Mouse (Mus musculus): ENCODE measurements around the gene Cmklr1. TPM values are rescaled to one million over a fixed set of nuclear protein-coding genes. Genes with fewer than 3 reads are reported as not detected.
"Not testable (repeated sequence)": the region's sequence is repeated elsewhere in the genome, so short reads cannot be mapped to it uniquely, and the experiment has no call there.

Gene Cmklr1
- polyA plus RNA-seq, 1 experiment from 2014 or later, result 21.4 TPM

DNA sequence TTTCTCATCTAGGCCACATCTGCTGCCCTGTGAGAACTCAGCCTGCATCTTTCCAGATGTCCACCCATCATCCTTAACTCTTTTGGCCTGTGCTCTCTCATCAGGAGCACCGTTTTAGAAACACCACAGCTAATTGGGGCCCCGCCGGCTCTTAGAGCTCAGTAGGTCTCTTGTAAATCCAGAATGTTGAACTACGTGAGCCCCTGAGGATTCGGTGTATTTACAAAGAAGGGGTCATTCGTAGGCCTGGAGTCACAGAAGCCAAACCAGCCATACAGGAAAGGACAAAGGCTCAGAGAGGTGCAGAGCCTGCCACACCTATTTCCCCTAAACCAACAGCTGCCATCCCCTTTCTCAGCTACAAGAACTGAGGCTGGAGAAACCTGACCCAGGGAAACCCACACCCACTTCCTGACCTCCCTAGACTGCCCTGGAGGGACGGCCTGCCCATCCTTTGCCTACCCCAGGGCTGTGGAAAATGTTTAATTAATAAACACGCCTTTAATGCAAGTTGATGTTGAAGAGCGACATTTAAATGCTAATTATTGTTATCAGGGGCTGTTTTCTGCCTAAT is 53.4 kb downstream of the Cmklr1 start:
- H3K4me3 ChIP-seq, result no peak overlapping the region
- 60% methylated on average over 9 of the region's 9 CpGs for WGBS
- no peak for ATAC-seq (ENCODE audit: borderline replicate concordance, extremely low read depth, low FRiP score, low TSS enrichment)
- no peaks in the 10 kb centered on the region for H3K9me3 ChIP-seq
- no peak overlapping the region for H3K27ac ChIP-seq
- H3K9ac ChIP-seq, result no peak overlapping the region
- H3K27me3 ChIP-seq, result no peaks in the 10 kb centered on the region
- no peak overlapping the region for H3K4me2 ChIP-seq
- H3K36me3 ChIP-seq, result no peaks in the 10 kb centered on the region
- H3K4me1 ChIP-seq, result no peaks in the 10 kb centered on the region

DNA sequence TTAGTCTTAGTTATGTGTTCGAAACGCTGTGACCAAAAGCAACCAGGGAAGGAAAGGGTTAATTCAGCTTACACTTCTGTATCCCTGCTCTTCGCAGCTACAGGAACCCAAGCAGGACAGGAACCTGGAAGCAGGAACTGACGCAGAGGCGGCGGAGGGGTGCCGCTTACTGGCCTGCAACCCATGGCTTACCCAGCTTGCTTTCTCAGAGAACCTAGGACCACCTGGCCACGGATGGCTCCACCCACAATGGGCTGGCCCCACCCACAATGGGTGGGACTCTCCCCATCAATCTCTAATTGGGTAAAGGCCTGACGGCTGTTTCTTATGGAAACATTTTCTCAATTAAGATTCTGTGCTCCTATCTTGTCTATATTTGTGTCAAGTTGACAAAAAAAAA is 54.0 kb downstream of the Cmklr1 start:
- H3K27me3 ChIP-seq, result no peaks in the 10 kb centered on the region
- H3K9ac ChIP-seq, result no peak overlapping the region
- ATAC-seq (ENCODE audit: borderline replicate concordance, extremely low read depth, low FRiP score, low TSS enrichment), result no peak
- H3K4me1 ChIP-seq, result no peaks in the 10 kb centered on the region
- H3K36me3 ChIP-seq, result no peaks in the 10 kb centered on the region
- H3K4me2 ChIP-seq, result no peak overlapping the region
- no peak overlapping the region for H3K27ac ChIP-seq
- H3K4me3 ChIP-seq, result no peak overlapping the region
- no peaks in the 10 kb centered on the region for H3K9me3 ChIP-seq
- WGBS, result 78% methylated on average over 9 of the region's 9 CpGs

DNA sequence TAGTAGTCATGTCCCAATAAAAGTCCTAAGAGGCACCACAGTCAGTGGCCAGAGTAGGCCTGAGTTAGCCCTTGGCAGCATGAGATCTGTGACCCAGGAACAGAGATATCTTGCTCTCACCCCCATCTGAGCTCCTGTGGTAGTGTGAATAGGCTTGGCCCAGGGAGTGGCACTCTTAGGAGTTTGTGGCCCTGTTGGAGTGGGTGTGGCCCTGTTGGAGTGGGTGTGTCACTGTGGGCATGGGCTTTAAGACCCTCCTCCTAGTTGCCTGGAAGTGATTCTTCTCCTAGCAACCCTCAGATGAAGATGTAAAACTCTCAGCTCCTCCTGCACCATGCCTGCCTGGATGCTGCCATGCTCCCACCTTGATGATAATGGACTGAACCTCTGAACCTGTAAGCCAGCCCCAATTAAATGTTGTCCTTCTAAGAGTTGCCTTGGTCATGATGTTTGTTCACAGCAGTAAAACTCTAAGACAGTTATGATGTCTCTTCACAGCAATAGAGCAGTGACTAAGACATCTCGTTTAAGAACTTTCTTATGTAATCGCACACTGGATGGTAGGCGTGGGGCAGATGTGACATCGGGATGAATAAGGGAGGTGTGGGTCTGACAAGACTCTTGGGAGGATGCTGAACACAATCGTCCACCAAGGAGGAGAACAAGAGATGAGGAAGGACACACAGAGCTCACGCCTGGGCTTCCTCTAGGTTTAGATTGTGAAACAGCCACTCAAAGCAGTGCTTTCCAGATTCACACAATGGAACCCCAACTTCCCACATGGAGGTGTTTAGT is 56.1 kb downstream of the Cmklr1 start:
- Histone ChIP-seq H3K4me1 (0 out of 2 replicates have a peak, but pooled peaks cover 3% of the 10 kb centered on the region), H3K4me2 (no peak overlapping the region), H3K27me3 (no peaks in the 10 kb centered on the region), H3K36me3 (no peaks in the 10 kb centered on the region), H3K9me3 (no peaks in the 10 kb centered on the region), H3K9ac (no peak overlapping the region), H3K4me3 (no peak overlapping the region), H3K27ac (no peak overlapping the region)
- no peak for ATAC-seq (ENCODE audit: borderline replicate concordance, extremely low read depth, low FRiP score, low TSS enrichment)
- WGBS, result 78% methylated on average over 6 of the region's 6 CpGs

DNA sequence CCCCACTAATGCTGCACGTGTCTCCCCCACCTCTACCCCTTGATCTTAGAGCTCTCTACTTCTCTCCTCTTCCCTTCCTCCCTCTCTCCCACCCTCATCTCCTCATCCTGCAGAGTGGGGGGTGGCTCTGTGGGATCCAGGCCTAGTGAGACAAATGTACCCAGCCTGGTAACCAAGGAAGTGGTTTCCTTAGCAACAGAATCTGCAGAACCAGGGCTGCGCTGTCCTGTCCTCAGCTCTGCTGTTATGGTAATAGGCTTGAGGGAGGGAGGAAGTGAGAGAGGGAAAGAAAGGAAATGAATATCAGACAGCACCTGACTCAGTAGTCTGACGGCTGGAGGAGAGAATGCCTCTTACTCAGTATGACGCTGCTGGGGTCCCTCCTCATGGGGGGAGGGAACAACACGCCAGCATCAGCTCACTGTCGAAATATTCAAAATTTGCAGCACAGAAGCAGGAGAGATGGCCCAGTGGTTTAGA is 58.4 kb downstream of the Cmklr1 start:
- no peak overlapping the region for H3K27ac ChIP-seq
- no peak for ATAC-seq (ENCODE audit: borderline replicate concordance, extremely low read depth, low FRiP score, low TSS enrichment)
- no peak overlapping the region for H3K4me3 ChIP-seq
- H3K36me3 ChIP-seq, result no peaks in the 10 kb centered on the region
- no peak overlapping the region for H3K4me2 ChIP-seq
- no peak overlapping the region for H3K9ac ChIP-seq
- H3K27me3 ChIP-seq, result no peaks in the 10 kb centered on the region
- 23% methylated on average over 6 of the region's 6 CpGs for WGBS
- H3K4me1 ChIP-seq, result 0 out of 2 replicates have a peak, but pooled peaks cover 9% of the 10 kb centered on the region
- no peaks in the 10 kb centered on the region for H3K9me3 ChIP-seq

DNA sequence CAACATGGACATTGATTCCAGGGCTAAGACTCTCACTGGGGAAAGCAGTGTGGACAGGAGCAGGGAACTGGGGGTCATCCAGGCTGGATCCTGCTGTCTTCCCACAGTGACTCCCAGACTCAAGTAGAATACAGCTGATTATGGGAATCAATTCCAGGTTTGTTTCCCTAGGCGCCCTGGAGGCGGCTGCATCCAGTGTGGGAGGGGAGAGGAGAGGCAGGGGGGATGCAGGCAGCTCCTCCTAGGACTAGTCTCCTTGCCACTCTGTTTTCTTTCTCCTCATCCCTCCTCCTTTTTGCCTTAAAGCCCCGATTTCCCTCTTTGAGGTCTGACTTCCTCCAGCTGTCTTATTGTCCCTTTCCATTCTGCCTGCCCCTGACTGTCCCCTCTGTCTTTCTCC is 59.1 kb downstream of the Cmklr1 start:
- Histone ChIP-seq H3K4me1 (0 out of 2 replicates have a peak, but pooled peaks cover 9% of the 10 kb centered on the region), H3K36me3 (no peaks in the 10 kb centered on the region), H3K9me3 (no peaks in the 10 kb centered on the region), H3K27ac (no peak overlapping the region), H3K4me3 (no peak overlapping the region), H3K4me2 (no peak overlapping the region), H3K27me3 (no peaks in the 10 kb centered on the region), H3K9ac (no peak overlapping the region)
- WGBS, result 13% methylated on average over 3 of the region's 3 CpGs
- no peak for ATAC-seq (ENCODE audit: borderline replicate concordance, extremely low read depth, low FRiP score, low TSS enrichment)

DNA sequence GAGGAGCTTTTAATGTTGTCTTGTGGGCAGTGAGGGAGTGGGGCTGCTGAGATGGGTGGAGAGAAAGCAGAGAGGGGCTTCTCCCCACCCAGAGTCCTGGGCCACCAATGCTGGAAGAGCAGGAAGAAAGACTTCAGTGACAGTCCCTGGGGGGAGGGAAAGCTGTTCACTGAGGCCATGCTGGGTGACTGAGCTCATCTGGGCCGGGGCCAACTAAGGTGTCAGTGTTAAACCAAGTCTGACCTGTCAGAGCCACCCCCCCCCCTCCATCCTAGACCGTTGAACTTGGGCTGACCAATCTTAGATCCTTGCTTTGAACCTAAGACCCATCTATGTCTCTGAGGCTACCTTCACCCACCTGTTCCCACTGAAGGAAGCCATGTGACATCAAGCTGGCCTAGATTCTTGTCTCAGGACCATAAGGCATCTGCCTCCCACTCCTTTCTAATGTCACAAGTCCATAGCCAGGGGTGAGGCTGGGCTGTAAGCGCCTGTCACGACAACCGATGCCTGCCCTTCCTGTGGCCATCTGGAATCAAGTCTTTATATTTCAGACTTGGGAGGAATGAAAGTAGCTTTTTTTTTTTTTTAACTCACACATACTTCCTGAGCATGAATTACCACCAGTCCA is 60.1 kb downstream of the Cmklr1 start:
- Histone ChIP-seq H3K4me2 (no peak overlapping the region), H3K4me3 (no peak overlapping the region), H3K36me3 (no peaks in the 10 kb centered on the region), H3K27me3 (no peaks in the 10 kb centered on the region), H3K9me3 (no peaks in the 10 kb centered on the region), H3K9ac (no peak overlapping the region), H3K4me1 (0 out of 2 replicates have a peak, but pooled peaks cover 9% of the 10 kb centered on the region), H3K27ac (no peak overlapping the region)
- ATAC-seq (ENCODE audit: borderline replicate concordance, extremely low read depth, low FRiP score, low TSS enrichment), result no peak
- 54% methylated on average over 5 of the region's 5 CpGs for WGBS

DNA sequence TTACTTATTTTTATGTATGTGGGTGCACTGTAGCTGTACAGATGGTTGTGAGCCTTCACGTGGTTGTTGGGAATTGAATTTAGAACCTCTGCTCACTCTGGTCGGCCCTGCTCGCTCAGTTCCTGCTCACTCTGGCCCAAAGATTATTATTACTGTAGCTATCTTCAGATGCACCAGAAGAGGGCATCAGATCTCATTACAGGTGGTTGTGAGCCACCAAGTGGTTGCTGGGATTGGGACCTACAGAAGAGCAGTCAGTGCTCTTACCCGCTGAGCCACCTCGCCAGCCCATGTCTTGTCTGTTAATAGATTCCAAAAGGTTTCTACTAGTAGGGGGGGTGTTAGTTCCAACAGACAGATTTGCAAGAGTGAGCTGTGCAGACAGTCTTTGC is 63.8 kb downstream of the Cmklr1 start:
- H3K4me3 ChIP-seq; ATAC-seq (ENCODE audit: borderline replicate concordance, extremely low read depth, low FRiP score, low TSS enrichment); H3K27me3 ChIP-seq; H3K4me1 ChIP-seq; H3K9me3 ChIP-seq; H3K27ac ChIP-seq; H3K9ac ChIP-seq; H3K36me3 ChIP-seq; H3K4me2 ChIP-seq: not testable (repeated sequence)
- WGBS, result 50% methylated on average over 5 of the region's 5 CpGs

DNA sequence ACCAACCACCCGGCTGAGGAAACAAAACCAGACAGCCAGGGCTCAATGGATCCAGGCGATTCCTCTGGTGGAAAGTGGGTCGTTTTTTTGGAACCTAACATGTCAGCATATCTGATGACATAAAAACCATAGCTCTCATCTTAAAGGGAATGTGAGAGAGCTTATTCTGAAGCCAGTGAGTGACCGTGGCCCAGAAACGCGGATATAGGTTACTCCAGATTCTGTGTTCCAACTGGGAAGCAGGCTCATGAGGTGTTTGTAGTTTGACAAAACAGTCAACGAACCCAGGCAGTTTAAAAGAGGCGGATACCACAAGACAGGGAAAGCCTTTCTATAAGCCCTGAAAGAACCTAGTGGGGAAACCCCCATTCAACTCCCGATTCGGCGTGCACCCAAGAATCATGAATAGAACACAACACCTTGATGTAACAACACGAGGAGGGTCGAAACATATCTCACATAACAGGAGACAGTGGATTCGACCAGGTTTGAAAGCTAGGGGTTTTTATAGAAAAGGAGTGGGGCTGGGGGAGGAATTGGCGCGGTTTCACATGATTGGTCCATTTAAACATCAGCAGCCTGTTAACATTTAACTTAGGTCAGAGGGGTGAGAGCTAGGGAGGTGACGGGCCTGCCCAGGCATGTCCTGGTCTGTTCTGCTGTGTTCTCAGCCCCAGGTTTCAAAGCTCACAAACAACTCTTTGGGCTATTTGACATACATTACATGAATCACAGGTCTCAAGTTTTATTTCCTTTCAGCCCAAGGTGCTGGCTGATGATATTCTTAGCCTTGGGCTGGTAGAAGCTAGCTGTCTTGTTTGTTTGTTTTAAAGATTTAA is 64.4 kb downstream of the Cmklr1 start:
- not testable (repeated sequence) for H3K9ac ChIP-seq; H3K27me3 ChIP-seq; H3K4me2 ChIP-seq; H3K4me3 ChIP-seq; ATAC-seq (ENCODE audit: borderline replicate concordance, extremely low read depth, low FRiP score, low TSS enrichment); H3K27ac ChIP-seq; H3K4me1 ChIP-seq; H3K9me3 ChIP-seq; H3K36me3 ChIP-seq
- WGBS, result 72% methylated on average over 17 of the region's 17 CpGs

DNA sequence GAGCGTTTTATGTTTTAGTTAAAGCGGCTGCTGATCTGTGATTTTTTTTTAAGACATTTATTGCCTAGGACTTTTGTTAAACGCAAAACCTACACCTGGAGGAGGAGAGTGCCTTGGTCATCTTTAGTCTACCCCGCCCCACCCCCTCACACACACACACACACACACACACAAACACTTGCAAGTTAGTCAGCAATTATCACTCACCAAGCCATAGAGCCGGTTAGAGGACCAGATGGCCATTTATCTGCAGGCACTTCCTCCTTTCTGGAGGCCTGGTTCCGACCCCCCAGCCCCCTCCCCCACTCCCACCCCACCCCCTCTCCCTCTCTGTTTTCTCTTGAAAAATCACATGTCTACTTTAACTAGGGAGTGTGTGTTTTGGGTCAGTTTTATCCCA is 65.8 kb downstream of the Cmklr1 start:
- Histone ChIP-seq H3K4me2 (no peak overlapping the region), H3K4me1 (0 out of 2 replicates have a peak, but pooled peaks cover 9% of the 10 kb centered on the region), H3K9me3 (no peaks in the 10 kb centered on the region), H3K27ac (no peak overlapping the region), H3K36me3 (no peaks in the 10 kb centered on the region), H3K27me3 (no peaks in the 10 kb centered on the region), H3K4me3 (no peak overlapping the region), H3K9ac (no peak overlapping the region)
- 23% methylated on average over 6 of the region's 6 CpGs for WGBS
- no peak for ATAC-seq (ENCODE audit: borderline replicate concordance, extremely low read depth, low FRiP score, low TSS enrichment)

DNA sequence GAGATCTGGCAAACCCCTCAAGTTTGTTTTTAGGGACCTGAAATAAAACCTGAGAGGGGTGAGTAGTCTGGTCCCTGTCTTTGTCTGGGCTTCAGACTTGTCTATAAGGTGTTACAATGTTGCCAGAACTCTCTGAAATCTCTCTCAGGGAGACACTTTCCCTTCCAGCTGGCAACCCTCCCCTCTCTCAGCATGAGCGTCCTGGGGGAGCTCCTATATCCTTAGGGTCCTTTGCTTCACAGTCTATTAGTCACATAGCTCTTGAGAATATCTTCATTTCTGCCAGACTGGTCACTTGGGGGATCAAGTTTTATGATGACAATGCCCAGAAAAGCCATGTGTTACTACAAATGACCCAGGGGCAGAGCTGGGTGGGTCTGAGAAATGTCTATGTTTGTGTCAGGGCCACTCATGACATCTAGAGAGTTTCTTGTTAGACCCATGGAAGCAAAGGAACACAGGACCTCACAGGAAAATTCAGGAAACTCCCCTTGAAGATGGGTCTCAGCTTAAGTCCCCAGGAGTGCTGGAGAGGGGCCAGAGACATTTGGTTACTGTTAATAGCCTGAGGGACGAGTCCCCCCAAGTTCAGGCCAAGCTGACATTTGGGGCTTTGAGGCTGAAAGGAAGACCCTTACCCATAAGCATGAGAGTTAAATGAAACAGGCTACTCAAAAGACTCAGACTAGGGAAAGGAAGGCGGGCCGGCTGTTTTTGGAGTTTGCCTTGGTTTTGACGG is 66.6 kb downstream of the Cmklr1 start:
- H3K36me3 ChIP-seq, result no peaks in the 10 kb centered on the region
- 56% methylated on average over 5 of the region's 5 CpGs for WGBS
- H3K9me3 ChIP-seq, result no peaks in the 10 kb centered on the region
- H3K27me3 ChIP-seq, result no peaks in the 10 kb centered on the region
- 0 out of 2 replicates have a peak, but pooled peaks cover 5% of the 10 kb centered on the region for H3K4me1 ChIP-seq
- no peak overlapping the region for H3K4me2 ChIP-seq
- H3K4me3 ChIP-seq, result no peak overlapping the region
- H3K27ac ChIP-seq, result no peak overlapping the region
- H3K9ac ChIP-seq, result no peak overlapping the region
- ATAC-seq (ENCODE audit: borderline replicate concordance, extremely low read depth, low FRiP score, low TSS enrichment), result no peak

DNA sequence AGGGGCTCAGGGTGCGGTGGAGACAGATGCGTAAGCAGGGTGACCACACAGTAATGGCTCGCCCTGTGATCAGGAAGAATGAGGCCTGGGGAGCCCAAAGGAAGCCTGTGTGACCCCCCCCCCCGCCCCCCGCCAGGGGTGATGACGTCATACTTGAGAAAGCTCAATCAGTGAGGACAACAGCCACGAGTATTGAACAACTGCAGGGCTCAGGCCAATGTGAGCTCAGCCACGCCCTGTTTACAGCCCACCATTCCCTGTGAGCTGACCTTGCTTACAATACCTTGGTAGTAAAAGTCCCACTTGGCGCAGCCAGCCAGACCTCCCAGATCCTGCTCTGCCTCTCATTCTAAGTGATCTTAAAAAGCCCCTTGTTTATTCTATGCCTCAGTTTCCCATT is 69.4 kb downstream of the Cmklr1 start:
- Histone ChIP-seq H3K4me2 (no peak overlapping the region), H3K4me3 (no peak overlapping the region), H3K9me3 (no peaks in the 10 kb centered on the region), H3K27me3 (no peaks in the 10 kb centered on the region), H3K4me1 (no peaks in the 10 kb centered on the region), H3K36me3 (no peaks in the 10 kb centered on the region), H3K9ac (no peak overlapping the region), H3K27ac (no peak overlapping the region)
- 56% methylated on average over 9 of the region's 9 CpGs for WGBS
- ATAC-seq (ENCODE audit: borderline replicate concordance, extremely low read depth, low FRiP score, low TSS enrichment), result no peak; the same call in 1 of the 2 replicates
